Mouse (Mus musculus): Measurements from ENCODE around the gene Foxl2. TPM values are rescaled to one million over a fixed set of nuclear protein-coding genes. Genes with fewer than 3 reads are reported as not detected.

The Foxl2 gene
- polyA plus RNA-seq, 1 experiment from 2014 or later: 0.61 TPM

Other genes starting within 250 kb of the Foxl2 start
- gene Prr23a1, start 112.8 kb upstream of the Foxl2 start, polyA plus RNA-seq (2015; fragmentation: Nextera tagmentation; extraction: Ambion mirVana): 0.23 TPM in 1 of 2 replicates, not detected in the other
- gene Prr23a2, start 98.8 kb upstream of the Foxl2 start, polyA plus RNA-seq (2015; fragmentation: Nextera tagmentation; extraction: Ambion mirVana): not detected in 2 replicates
- 0.14 TPM in 1 of 2 replicates, not detected in the other for gene Prr23a3, start 90.5 kb upstream of the Foxl2 start, polyA plus RNA-seq (2015; fragmentation: Nextera tagmentation; extraction: Ambion mirVana)
- not detected in 2 replicates for gene 7420426K07Rik, start 52.2 kb upstream of the Foxl2 start, polyA plus RNA-seq (2015; fragmentation: Nextera tagmentation; extraction: Ambion mirVana)
- gene Faim, start 31.1 kb downstream of the Foxl2 start, polyA plus RNA-seq (2015; fragmentation: Nextera tagmentation; extraction: Ambion mirVana): 111 and 117 TPM in 2 replicates
- gene Gm1123, start 80.4 kb downstream of the Foxl2 start, polyA plus RNA-seq (2015; fragmentation: Nextera tagmentation; extraction: Ambion mirVana): 0.10 and 0.21 TPM in 2 replicates
- 3.2 and 4.3 TPM in 2 replicates for gene Pik3cb, start 185.3 kb downstream of the Foxl2 start, polyA plus RNA-seq (2015; fragmentation: Nextera tagmentation; extraction: Ambion mirVana)

Measured in hindbrain, embryonic 13.5 days (tissue).